8 mouse cellular contexts compared by ENCODE assay signal in genomic region chr7:98177566-98177928, GRCm38 (mm10). TPM values are rescaled to one million over a fixed set of nuclear protein-coding genes. Genes with fewer than 3 reads are reported as not detected.
DNase-seq lines count a peak whose midpoint lies in the region; ATAC-seq and TF ChIP-seq lines count a peak whose summit lies in the region.

No protein-coding gene starts in this region.

- H3K9me3 ChIP-seq in lung, embryonic 14.5 days (ENCODE audit: low read depth, low read length): no peaks in the 10 kb centered on the region
- H3K9me3 ChIP-seq in intestine, postnatal 0 days (ENCODE audit: control insufficient read depth): no peaks in the 10 kb centered on the region
- H3K9me3 ChIP-seq in neural tube, embryonic 14.5 days (ENCODE audit: control insufficient read depth, low read length): no peaks in the 10 kb centered on the region

- no peaks in the 10 kb centered on the region for H3K27me3 ChIP-seq in lung, embryonic 14.5 days (ENCODE audit: insufficient read depth, low read length)
- H3K27me3 ChIP-seq in intestine, postnatal 0 days (replicated peaks; ENCODE audit: control insufficient read depth, insufficient read depth, low read length): no peaks in the 10 kb centered on the region
- no peaks in the 10 kb centered on the region for H3K27me3 ChIP-seq in neural tube, embryonic 14.5 days (ENCODE audit: control insufficient read depth, insufficient read depth, low read length)

- 0 out of 2 replicates have a peak, but pooled peaks cover 12% of the 10 kb centered on the region for H3K4me1 ChIP-seq in lung, embryonic 14.5 days (ENCODE audit: insufficient read depth)
- H3K4me1 ChIP-seq in embryonic fibroblast, embryonic 13.5 days (ENCODE audit: control insufficient read depth, insufficient read depth, low read length): no peaks in the 10 kb centered on the region
- peaks cover 7% of the 10 kb centered on the region; the same call in 1 of the 2 replicates for H3K4me1 ChIP-seq in intestine, postnatal 0 days (replicated peaks; ENCODE audit: control insufficient read depth, insufficient read depth, low read length)
- H3K4me1 ChIP-seq in neural tube, embryonic 14.5 days (ENCODE audit: control insufficient read depth, insufficient read depth, low read length): peaks cover 6% of the 10 kb centered on the region; the same call in 1 of the 2 replicates

- no peak for DNase-seq in lung, embryonic 14.5 days
- DNase-seq in lung, postnatal 14 days: no peak
- no peak for DNase-seq in cerebellum, adult 11-12 months
- DNase-seq in urinary bladder, postnatal 36 days (ENCODE audit: low spot score in 2 of 2): no peak
- no peak for DNase-seq in right cerebral cortex, postnatal 25 days

- H3K4me3 ChIP-seq in lung, embryonic 14.5 days (ENCODE audit: low read depth, low read length): peak overlapping the region; percentile 76
- peak overlapping the region; percentile 59 for H3K4me3 ChIP-seq in embryonic fibroblast, embryonic 13.5 days (ENCODE audit: insufficient read depth, low read length)
- peak overlapping the region; percentile 81 for H3K4me3 ChIP-seq in intestine, postnatal 0 days (ENCODE audit: low read depth, low read length)
- peak overlapping the region; percentile 86 for H3K4me3 ChIP-seq in neural tube, embryonic 14.5 days (ENCODE audit: low read depth, low read length)

- H3K36me3 ChIP-seq in lung, embryonic 14.5 days (ENCODE audit: insufficient read depth): no peaks in the 10 kb centered on the region
- H3K36me3 ChIP-seq in intestine, postnatal 0 days (ENCODE audit: control insufficient read depth, insufficient read depth): no peaks in the 10 kb centered on the region
- H3K36me3 ChIP-seq in neural tube, embryonic 14.5 days (ENCODE audit: control insufficient read depth, insufficient read depth, low read length): no peaks in the 10 kb centered on the region

- WGBS in lung, embryonic 14.5 days: 6% methylated on average over 9 of the region's 9 CpGs
- WGBS in intestine, postnatal 0 days: 5% methylated on average over 9 of the region's 9 CpGs
- WGBS in neural tube, embryonic 14.5 days: 5% methylated on average over 9 of the region's 9 CpGs

- no peak for TF ChIP-seq POLR2A in embryonic fibroblast, embryonic 13.5 days (IDR thresholded peaks at IDR 0.05; ENCODE audit: low read depth, low read length)

- H3K4me2 ChIP-seq in lung, embryonic 14.5 days: peak overlapping the region; percentile 80
- peak overlapping the region; percentile 81 for H3K4me2 ChIP-seq in intestine, postnatal 0 days (replicated peaks; ENCODE audit: low read depth)
- H3K4me2 ChIP-seq in neural tube, embryonic 14.5 days (ENCODE audit: low read depth, low read length): peak overlapping the region; percentile 52

- ATAC-seq in lung, embryonic 14.5 days (ENCODE audit: insufficient read depth): no peak
- ATAC-seq in intestine, postnatal 0 days: no peak; the same call in 1 of the 2 replicates
- ATAC-seq in neural tube, embryonic 14.5 days (ENCODE audit: low read depth): no peak; the same call in 1 of the 2 replicates

- no peak overlapping the region for H3K27ac ChIP-seq in lung, embryonic 14.5 days (ENCODE audit: low read depth)
- H3K27ac ChIP-seq in embryonic fibroblast, embryonic 13.5 days (ENCODE audit: insufficient read depth, low read length): no peak overlapping the region
- no peak overlapping the region for H3K27ac ChIP-seq in intestine, postnatal 0 days (ENCODE audit: low read depth, low read length)
- H3K27ac ChIP-seq in neural tube, embryonic 14.5 days (ENCODE audit: low read depth, low read length): no peak overlapping the region

- peak overlapping the region; percentile 55 for H3K9ac ChIP-seq in lung, embryonic 14.5 days
- peak overlapping the region; percentile 59 for H3K9ac ChIP-seq in intestine, postnatal 0 days (ENCODE audit: low read depth, low read length)
- H3K9ac ChIP-seq in neural tube, embryonic 14.5 days (replicated peaks; ENCODE audit: low read depth, low read length): peak overlapping the region; percentile 68

- no peak for TF ChIP-seq CTCF in lung, embryonic 14.5 days (IDR thresholded peaks at IDR 0.05; ENCODE audit: low read depth)
- TF ChIP-seq CTCF in embryonic fibroblast, embryonic 13.5 days (IDR thresholded peaks at IDR 0.05; ENCODE audit: borderline replicate concordance, insufficient read depth, low read length): no peak
- no peak for TF ChIP-seq CTCF in intestine, postnatal 0 days (IDR thresholded peaks at IDR 0.05; ENCODE audit: low read depth)

RNA-seq across cellular contexts. Expression of gene Capn5, which starts 0.5 kb away (rescaled TPM):
- 4.5 and 5.4 TPM in 2 replicates for polyA plus RNA-seq in lung, embryonic 14.5 days (2014; fragmentation: Nextera tagmentation; extraction: Ambion mirVana)
- polyA plus RNA-seq in embryonic fibroblast, embryonic 13.5 days (2011; ENCODE audit: insufficient read length, low read depth, missing spikeins): 8.1 and 8.9 TPM in 2 replicates
- polyA plus RNA-seq in intestine, postnatal 0 days (2015; fragmentation: Nextera tagmentation; extraction: Ambion mirVana): 3.3 and 3.4 TPM in 2 replicates
- polyA plus RNA-seq in neural tube, embryonic 14.5 days (2014; fragmentation: Nextera tagmentation; extraction: Ambion mirVana): 13.7 and 17.0 TPM in 2 replicates

RNA-seq across cellular contexts. Expression of gene B3gnt6, which starts 21.7 kb away (rescaled TPM):
- not detected in 2 replicates for polyA plus RNA-seq in lung, embryonic 14.5 days (2014; fragmentation: Nextera tagmentation; extraction: Ambion mirVana)
- polyA plus RNA-seq in embryonic fibroblast, embryonic 13.5 days (2011; ENCODE audit: insufficient read length, low read depth, missing spikeins): not detected in 2 replicates
- 0.08 and 0.21 TPM in 2 replicates for polyA plus RNA-seq in intestine, postnatal 0 days (2015; fragmentation: Nextera tagmentation; extraction: Ambion mirVana)
- 0.40 and 0.63 TPM in 2 replicates for polyA plus RNA-seq in neural tube, embryonic 14.5 days (2014; fragmentation: Nextera tagmentation; extraction: Ambion mirVana)

RNA-seq across cellular contexts. Expression of gene Omp, which starts 32.2 kb away (rescaled TPM):
- 0.33 TPM in 1 of 2 replicates, not detected in the other for polyA plus RNA-seq in lung, embryonic 14.5 days (2014; fragmentation: Nextera tagmentation; extraction: Ambion mirVana)
- 0.30 and 0.40 TPM in 2 replicates for polyA plus RNA-seq in embryonic fibroblast, embryonic 13.5 days (2011; ENCODE audit: insufficient read length, low read depth, missing spikeins)
- 0.10 and 0.26 TPM in 2 replicates for polyA plus RNA-seq in intestine, postnatal 0 days (2015; fragmentation: Nextera tagmentation; extraction: Ambion mirVana)
- 0.32 and 0.40 TPM in 2 replicates for polyA plus RNA-seq in neural tube, embryonic 14.5 days (2014; fragmentation: Nextera tagmentation; extraction: Ambion mirVana)

RNA-seq across cellular contexts. Expression of gene Myo7a, which starts 58.2 kb away (rescaled TPM):
- 15.0 and 15.3 TPM in 2 replicates for polyA plus RNA-seq in lung, embryonic 14.5 days (2014; fragmentation: Nextera tagmentation; extraction: Ambion mirVana)
- 31.4 and 48.8 TPM in 2 replicates for polyA plus RNA-seq in embryonic fibroblast, embryonic 13.5 days (2011; ENCODE audit: insufficient read length, low read depth, missing spikeins)
- polyA plus RNA-seq in intestine, postnatal 0 days (2015; fragmentation: Nextera tagmentation; extraction: Ambion mirVana): 24.0 and 25.0 TPM in 2 replicates
- polyA plus RNA-seq in neural tube, embryonic 14.5 days (2014; fragmentation: Nextera tagmentation; extraction: Ambion mirVana): 22.1 and 24.2 TPM in 2 replicates
